Mouse (Mus musculus): ENCODE measurements at regions not wholly inside any gene's neighbourhood (a gene's known extent, or its start where the extent isn't known, plus 50 kb on each side); places are given as distances from the start of the nearest gene placed in this dataset.

DNA sequence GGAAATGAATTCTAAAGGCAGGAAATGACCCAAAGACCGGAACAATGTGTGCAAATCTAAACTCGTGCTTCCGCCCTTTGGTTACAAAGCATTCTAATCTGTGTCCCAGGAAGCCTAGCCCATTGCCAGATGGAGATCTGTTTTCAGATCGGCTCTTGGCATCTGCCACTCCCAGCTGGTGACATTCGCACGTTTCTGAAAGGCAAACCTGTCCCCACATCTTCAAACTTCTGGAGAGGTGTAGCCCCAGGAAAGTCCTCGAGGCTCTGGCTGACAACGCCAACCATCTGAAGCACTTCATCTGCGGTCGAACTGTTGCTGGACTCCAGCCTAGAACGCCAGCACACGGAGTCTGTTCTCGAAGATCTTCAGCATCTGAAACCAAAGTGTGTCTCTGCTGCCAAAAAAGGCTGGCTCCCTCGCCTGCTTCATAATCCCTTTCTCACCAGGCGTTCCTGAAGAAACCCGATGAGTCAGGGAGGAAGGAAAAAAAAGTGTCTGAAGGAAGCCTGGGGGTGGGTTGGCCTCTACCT, 73.2 kb upstream of the Map4k3 start:
- Histone ChIP-seq H3K4me3 (replicated peaks; ENCODE audit: low read length) (no peak overlapping the region), H3K36me3 (replicated peaks; ENCODE audit: control insufficient read depth, insufficient read depth) (no peaks in the 10 kb centered on the region), H3K27ac (no peak overlapping the region), H3K9ac (no peak overlapping the region), H3K4me2 (replicated peaks) (no peak overlapping the region), H3K9me3 (ENCODE audit: control insufficient read depth, low read length) (no peaks in the 10 kb centered on the region), H3K4me1 (replicated peaks; ENCODE audit: control insufficient read depth, insufficient read depth, low read length) (no peaks in the 10 kb centered on the region), H3K27me3 (ENCODE audit: control insufficient read depth, insufficient read depth, low read length) (no peaks in the 10 kb centered on the region)
- WGBS: 49% methylated on average over 16 of the region's 16 CpGs
- no peak; the same call in 1 of the 2 replicates for ATAC-seq (ENCODE audit: low FRiP score)
- DNase-seq (ENCODE audit: low spot score): no peak

DNA sequence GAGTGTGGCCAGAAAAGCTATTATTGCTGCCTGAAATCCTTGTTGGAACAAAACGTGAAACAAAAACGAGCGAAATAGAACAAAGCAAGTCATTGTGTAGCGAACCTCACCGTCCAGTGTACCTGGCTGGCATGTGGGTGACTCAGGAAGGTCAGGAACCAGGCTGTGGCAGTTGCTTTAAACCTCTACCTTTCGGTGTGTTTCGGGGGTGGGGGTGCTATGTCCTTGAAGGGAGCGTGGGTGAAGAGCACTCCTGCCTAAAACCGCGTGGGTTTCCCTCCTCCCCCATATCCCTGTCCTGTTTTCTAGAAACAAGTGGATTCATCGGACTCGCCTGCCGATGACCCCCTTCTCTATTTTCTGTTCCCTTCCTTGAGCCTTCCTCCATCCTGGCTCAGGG, 72.6 kb upstream of the Map4k3 start:
- Histone ChIP-seq H3K27ac (no peak overlapping the region), H3K27me3 (ENCODE audit: control insufficient read depth, insufficient read depth, low read length) (no peaks in the 10 kb centered on the region), H3K4me1 (replicated peaks; ENCODE audit: control insufficient read depth, insufficient read depth, low read length) (no peaks in the 10 kb centered on the region), H3K9me3 (ENCODE audit: control insufficient read depth, low read length) (no peaks in the 10 kb centered on the region), H3K4me3 (replicated peaks; ENCODE audit: low read length) (no peak overlapping the region), H3K4me2 (replicated peaks) (no peak overlapping the region), H3K36me3 (replicated peaks; ENCODE audit: control insufficient read depth, insufficient read depth) (no peaks in the 10 kb centered on the region), H3K9ac (no peak overlapping the region)
- ATAC-seq (ENCODE audit: low FRiP score): no peak
- DNase-seq (ENCODE audit: low spot score): no peak
- WGBS: 85% methylated on average over 13 of the region's 13 CpGs

DNA sequence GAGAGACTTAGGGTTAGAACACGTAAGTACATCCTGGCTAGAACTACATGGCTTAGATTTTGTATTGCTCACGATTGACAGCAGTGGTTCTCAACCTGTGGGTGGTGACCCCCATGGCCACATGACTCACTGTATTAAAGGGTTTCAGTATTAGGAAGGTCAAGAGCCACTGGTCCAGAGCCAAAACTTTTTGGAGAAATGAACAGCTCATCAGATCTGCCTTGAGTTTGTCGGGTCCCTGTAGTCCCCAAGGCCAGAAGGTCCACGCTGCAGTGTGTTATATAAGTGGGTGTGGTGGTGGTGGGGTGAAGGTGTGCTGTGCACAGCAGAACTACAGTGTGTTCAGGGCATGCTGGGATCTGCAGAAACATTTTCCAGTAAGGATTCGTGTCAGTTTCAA, 72.2 kb upstream of the Map4k3 start:
- ATAC-seq (ENCODE audit: low FRiP score) (no peak), DNase-seq (ENCODE audit: low spot score) (no peak)
- Histone ChIP-seq H3K27ac (no peak overlapping the region), H3K36me3 (replicated peaks; ENCODE audit: control insufficient read depth, insufficient read depth) (no peaks in the 10 kb centered on the region), H3K9ac (no peak overlapping the region), H3K9me3 (ENCODE audit: control insufficient read depth, low read length) (no peaks in the 10 kb centered on the region), H3K4me2 (replicated peaks) (no peak overlapping the region), H3K4me3 (replicated peaks; ENCODE audit: low read length) (no peak overlapping the region), H3K4me1 (replicated peaks; ENCODE audit: control insufficient read depth, insufficient read depth, low read length) (no peaks in the 10 kb centered on the region), H3K27me3 (ENCODE audit: control insufficient read depth, insufficient read depth, low read length) (no peaks in the 10 kb centered on the region)
- WGBS: 82% methylated on average over 5 of the region's 5 CpGs

DNA sequence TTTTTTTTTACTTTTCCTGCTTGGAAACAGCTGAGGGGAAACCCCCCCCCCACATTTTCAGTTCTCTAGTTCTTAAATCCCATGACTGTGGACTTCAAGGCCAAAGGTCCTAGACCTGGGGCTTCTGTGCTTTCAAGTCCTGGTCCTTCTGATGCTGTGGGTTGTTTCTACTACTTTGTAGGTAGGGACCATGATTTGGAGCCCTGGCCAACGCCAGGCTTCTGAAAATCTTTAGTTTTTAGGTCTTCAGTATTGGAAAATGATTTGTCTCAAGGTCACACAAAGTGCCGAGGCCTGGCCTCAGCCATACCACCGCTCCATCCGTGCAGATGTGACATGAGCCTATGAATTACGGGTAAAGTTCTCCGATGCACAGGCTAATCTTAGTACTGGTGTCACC, 70.8 kb upstream of the Map4k3 start:
- Histone ChIP-seq H3K4me1 (replicated peaks; ENCODE audit: control insufficient read depth, insufficient read depth, low read length) (0 out of 2 replicates have a peak, but pooled peaks cover 3% of the 10 kb centered on the region), H3K4me2 (replicated peaks) (no peak overlapping the region), H3K9ac (no peak overlapping the region), H3K27ac (no peak overlapping the region), H3K27me3 (ENCODE audit: control insufficient read depth, insufficient read depth, low read length) (no peaks in the 10 kb centered on the region), H3K36me3 (replicated peaks; ENCODE audit: control insufficient read depth, insufficient read depth) (no peaks in the 10 kb centered on the region), H3K4me3 (replicated peaks; ENCODE audit: low read length) (no peak overlapping the region), H3K9me3 (ENCODE audit: control insufficient read depth, low read length) (no peaks in the 10 kb centered on the region)
- DNase-seq (ENCODE audit: low spot score) (no peak), ATAC-seq (ENCODE audit: low FRiP score) (no peak)
- WGBS: 89% methylated on average over 6 of the region's 6 CpGs

DNA sequence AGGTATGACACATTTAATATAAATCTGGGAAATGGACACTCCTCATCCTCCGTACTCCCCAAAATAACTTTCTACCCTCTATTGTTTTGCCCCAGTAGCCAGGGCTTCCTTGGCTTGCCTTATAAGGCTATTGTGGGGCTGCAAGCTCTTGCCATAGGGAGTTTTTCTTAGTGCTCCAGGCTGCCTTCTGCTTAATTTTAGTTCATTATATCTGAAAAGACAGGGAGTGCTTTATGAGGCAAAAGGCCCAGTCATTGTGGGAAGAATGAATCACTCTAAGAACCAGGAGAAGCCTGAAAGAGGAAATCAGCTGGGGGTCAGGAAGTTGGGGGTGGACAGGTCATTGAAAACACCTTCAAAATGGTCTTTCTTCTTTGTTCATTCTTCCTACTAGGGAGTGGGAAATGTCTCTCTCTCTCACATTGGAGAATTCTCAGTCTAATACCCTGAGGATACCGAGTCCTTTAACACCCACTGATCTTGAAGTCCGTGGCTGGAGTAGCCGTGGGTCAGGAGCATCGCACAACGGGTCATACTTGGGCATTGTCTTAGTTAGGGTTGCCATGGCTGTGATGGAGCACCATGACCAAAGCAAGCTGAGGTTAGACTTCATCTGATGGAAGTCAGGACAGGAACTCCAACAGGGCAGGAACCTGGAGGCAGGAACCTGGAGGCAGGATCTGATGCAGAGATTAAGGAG, 70.1 kb upstream of the Map4k3 start:
- H3K4me1 ChIP-seq (replicated peaks; ENCODE audit: control insufficient read depth, insufficient read depth, low read length): 0 out of 2 replicates have a peak, but pooled peaks cover 3% of the 10 kb centered on the region
- H3K4me2 ChIP-seq (replicated peaks): no peak overlapping the region
- no peaks in the 10 kb centered on the region for H3K36me3 ChIP-seq (replicated peaks; ENCODE audit: control insufficient read depth, insufficient read depth)
- H3K9ac ChIP-seq: no peak overlapping the region
- H3K4me3 ChIP-seq (replicated peaks; ENCODE audit: low read length): no peak overlapping the region
- ATAC-seq (ENCODE audit: low FRiP score) (no peak), DNase-seq (ENCODE audit: low spot score) (no peak)
- H3K27me3 ChIP-seq (ENCODE audit: control insufficient read depth, insufficient read depth, low read length): no peaks in the 10 kb centered on the region
- 89% methylated on average over 6 of the region's 6 CpGs for WGBS
- H3K9me3 ChIP-seq (ENCODE audit: control insufficient read depth, low read length): no peaks in the 10 kb centered on the region
- no peak overlapping the region for H3K27ac ChIP-seq

DNA sequence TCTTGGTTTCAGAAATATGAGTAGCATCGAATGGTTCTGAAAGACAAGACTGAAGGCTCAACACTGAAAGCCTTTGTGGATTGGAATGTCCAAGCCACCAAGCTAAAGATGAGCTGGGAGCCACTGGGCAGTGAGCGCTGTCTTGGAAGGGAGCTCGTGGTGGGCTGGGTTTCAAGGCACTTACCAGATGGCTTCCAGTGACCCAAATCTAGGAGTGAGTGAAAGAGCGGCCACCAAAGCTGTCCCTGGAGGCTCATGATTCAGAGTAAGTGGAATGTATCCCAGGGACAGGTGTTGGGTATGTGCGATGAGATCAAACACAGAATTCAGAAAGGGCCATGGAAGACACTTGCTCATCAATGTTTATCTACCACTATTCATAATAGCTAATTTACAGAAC, 68.5 kb upstream of the Map4k3 start:
- Histone ChIP-seq H3K9ac (no peak overlapping the region), H3K27me3 (ENCODE audit: control insufficient read depth, insufficient read depth, low read length) (no peaks in the 10 kb centered on the region), H3K27ac (no peak overlapping the region), H3K4me1 (replicated peaks; ENCODE audit: control insufficient read depth, insufficient read depth, low read length) (0 out of 2 replicates have a peak, but pooled peaks cover 3% of the 10 kb centered on the region), H3K9me3 (ENCODE audit: control insufficient read depth, low read length) (no peaks in the 10 kb centered on the region), H3K36me3 (replicated peaks; ENCODE audit: control insufficient read depth, insufficient read depth) (no peaks in the 10 kb centered on the region), H3K4me3 (replicated peaks; ENCODE audit: low read length) (no peak overlapping the region), H3K4me2 (replicated peaks) (no peak overlapping the region)
- DNase-seq (ENCODE audit: low spot score) (no peak), ATAC-seq (ENCODE audit: low FRiP score) (no peak)
- 80% methylated on average over 5 of the region's 5 CpGs for WGBS

DNA sequence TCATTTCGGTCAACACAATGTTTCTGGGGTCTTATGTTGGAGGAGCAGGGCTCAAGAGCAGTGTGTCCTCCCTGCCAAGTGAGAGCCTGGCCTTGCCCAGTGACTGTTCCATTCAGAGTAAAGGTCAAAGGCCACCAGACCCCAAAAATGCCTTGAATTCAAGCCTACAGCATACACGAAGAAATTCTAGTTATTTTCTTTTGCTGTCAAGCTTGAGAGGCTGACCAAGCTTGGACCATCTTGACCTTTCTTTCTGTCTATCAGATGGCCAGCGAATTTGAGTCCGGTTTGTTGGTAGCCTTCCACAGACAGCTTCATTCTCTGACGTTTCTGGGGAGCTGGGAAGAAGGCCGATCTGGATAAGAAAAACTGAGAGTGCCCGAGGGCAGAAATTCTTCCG, 68.1 kb upstream of the Map4k3 start:
- Histone ChIP-seq H3K9me3 (ENCODE audit: control insufficient read depth, low read length) (no peaks in the 10 kb centered on the region), H3K27me3 (ENCODE audit: control insufficient read depth, insufficient read depth, low read length) (no peaks in the 10 kb centered on the region), H3K27ac (no peak overlapping the region), H3K4me1 (replicated peaks; ENCODE audit: control insufficient read depth, insufficient read depth, low read length) (0 out of 2 replicates have a peak, but pooled peaks cover 3% of the 10 kb centered on the region), H3K4me2 (replicated peaks) (no peak overlapping the region), H3K4me3 (replicated peaks; ENCODE audit: low read length) (no peak overlapping the region), H3K36me3 (replicated peaks; ENCODE audit: control insufficient read depth, insufficient read depth) (no peaks in the 10 kb centered on the region), H3K9ac (no peak overlapping the region)
- no peak for DNase-seq (ENCODE audit: low spot score)
- 88% methylated on average over 8 of the region's 8 CpGs for WGBS
- ATAC-seq (ENCODE audit: low FRiP score): no peak

DNA sequence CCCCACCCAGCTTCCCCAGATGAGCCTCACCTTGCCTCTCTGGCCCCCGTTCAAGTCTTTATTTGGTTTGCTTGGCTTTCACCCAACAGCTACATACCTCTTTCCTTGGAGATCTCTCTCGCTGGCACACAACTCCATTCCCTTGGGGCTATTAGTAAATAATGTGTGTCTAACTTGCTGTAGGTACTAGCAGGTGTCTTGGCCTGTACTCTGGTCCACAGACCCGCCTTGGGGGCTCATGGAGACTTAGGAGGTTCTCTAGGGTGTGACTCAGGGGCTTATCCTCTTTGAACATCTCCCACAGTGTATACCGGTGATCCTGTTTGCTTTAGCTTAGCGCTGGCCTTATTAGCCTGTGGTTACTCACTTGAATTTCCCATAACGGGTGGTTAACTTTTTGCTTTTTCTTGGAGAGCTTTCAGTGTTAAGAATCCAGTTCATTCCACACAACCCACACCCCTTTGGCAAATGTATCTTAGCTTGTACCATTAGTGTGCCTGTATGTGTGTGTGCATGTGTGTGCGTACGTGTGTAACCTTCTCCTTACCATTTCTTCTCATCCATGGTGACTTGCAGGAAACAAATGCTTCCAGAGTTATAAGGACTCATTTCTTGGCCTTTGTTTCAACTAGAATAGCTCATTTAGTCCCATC, 67.3 kb upstream of the Map4k3 start:
- no peak overlapping the region for H3K9ac ChIP-seq
- H3K36me3 ChIP-seq (replicated peaks; ENCODE audit: control insufficient read depth, insufficient read depth): no peaks in the 10 kb centered on the region
- DNase-seq (ENCODE audit: low spot score): no peak
- H3K27ac ChIP-seq: no peak overlapping the region
- no peak overlapping the region for H3K4me3 ChIP-seq (replicated peaks; ENCODE audit: low read length)
- no peak for ATAC-seq (ENCODE audit: low FRiP score)
- H3K4me1 ChIP-seq (replicated peaks; ENCODE audit: control insufficient read depth, insufficient read depth, low read length): 0 out of 2 replicates have a peak, but pooled peaks cover 3% of the 10 kb centered on the region
- H3K4me2 ChIP-seq (replicated peaks): no peak overlapping the region
- no peaks in the 10 kb centered on the region for H3K27me3 ChIP-seq (ENCODE audit: control insufficient read depth, insufficient read depth, low read length)
- 83% methylated on average over 8 of the region's 8 CpGs for WGBS
- no peaks in the 10 kb centered on the region for H3K9me3 ChIP-seq (ENCODE audit: control insufficient read depth, low read length)

DNA sequence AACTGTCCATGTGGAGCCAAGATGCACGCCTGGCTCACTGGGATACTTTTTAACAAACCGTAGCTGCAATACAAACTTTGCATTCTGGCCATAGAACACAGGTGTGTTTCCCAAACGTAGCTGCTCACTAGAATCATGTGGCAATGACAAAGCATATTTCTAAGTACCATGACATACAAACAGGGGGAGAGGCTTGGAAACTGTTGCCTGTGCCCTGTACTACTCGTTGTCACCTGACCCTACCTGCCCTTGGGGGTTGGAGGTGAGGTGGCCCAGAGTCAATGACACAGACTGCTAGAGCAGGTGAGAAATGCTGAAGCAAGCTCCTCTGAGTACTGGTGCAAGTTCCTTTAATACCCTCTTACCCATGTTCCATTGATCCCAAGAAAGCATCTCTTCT, 64.3 kb upstream of the Map4k3 start:
- Histone ChIP-seq H3K4me1 (replicated peaks; ENCODE audit: control insufficient read depth, insufficient read depth, low read length) (0 out of 2 replicates have a peak, but pooled peaks cover 3% of the 10 kb centered on the region), H3K9ac (no peak overlapping the region), H3K4me2 (replicated peaks) (no peak overlapping the region), H3K4me3 (replicated peaks; ENCODE audit: low read length) (no peak overlapping the region), H3K27ac (no peak overlapping the region), H3K36me3 (replicated peaks; ENCODE audit: control insufficient read depth, insufficient read depth) (no peaks in the 10 kb centered on the region), H3K27me3 (ENCODE audit: control insufficient read depth, insufficient read depth, low read length) (no peaks in the 10 kb centered on the region), H3K9me3 (ENCODE audit: control insufficient read depth, low read length) (peaks cover 2% of the 10 kb centered on the region; the same call in 1 of the 2 replicates)
- ATAC-seq (ENCODE audit: low FRiP score) (no peak), DNase-seq (ENCODE audit: low spot score) (no peak)
- WGBS: 91% methylated on average over 4 of the region's 4 CpGs
